Mouse (Mus musculus): ENCODE data around the gene Nr6a1. TPM values are rescaled to one million over a fixed set of nuclear protein-coding genes. Genes with fewer than 3 reads are reported as not detected.

Nr6a1 gene
- total RNA-seq, 2 experiments from 2014 or later, result 4.3 to 5.5 TPM

DNA sequence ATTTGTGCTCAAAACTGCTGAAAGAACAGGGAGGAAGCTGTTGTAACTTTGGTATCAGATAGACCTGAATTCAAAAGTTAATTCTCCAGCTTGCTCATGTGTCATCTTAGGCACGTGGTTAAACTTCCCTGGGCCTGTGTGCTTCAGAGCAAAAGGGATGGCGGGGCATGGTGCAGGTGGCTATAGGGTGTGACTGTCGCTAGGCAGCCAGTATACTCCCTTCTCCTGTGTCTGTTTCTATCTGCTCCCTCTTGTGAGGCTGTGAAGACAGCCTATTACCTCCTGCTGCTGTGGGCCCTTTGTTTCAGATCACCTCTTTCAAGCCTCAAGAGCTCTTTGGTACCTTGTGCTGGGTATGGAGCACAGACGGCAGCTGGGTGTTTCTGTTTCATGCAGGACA is 205.4 kb downstream of the Nr6a1 start:
- DNase-seq (ENCODE audit: extremely low spot score in 1 of 2, low spot score in 1 of 2), result no peak

DNA sequence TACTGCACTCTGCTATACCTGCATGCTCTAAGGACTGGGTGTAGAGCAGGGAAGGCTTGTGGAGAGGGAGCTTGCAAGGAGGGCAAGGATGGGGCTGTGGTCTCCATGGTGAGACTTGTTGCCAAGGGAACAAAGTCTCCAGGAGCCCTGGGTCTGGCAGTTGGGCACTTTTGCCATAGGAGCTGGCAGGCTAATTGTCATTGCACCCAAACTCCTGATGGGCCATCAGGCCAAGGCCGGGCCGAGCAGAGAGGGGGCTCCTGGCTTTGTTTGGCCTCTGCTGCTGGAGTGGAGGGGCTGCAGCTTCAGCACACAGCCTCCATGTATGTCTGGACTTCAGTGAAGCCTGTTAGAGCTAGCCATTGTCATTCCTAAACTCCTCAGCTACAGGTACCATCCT is 206.8 kb downstream of the Nr6a1 start:
- DNase-seq (ENCODE audit: extremely low spot score in 1 of 2, low spot score in 1 of 2), result no peak

DNA sequence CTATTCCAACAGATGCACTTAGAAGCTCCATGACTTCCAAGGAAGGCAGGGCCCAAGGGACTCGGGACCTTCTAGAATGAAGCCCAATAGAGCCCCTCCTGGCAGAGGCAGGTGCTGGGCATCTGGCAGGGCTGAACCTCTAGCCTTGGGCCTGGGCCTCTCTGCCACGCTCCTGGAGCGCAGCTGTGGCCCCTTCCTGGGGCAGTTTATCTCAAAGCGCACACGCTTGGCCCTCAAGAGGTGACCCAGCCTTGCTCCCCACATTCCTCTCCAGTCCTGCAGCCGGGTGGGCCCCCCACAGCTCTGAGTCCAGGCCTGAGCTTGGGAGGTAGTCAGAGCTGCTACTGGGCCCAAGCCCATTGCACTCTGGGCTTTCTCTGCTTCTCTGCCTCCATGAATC is 208.1 kb downstream of the Nr6a1 start:
- no peak for DNase-seq (ENCODE audit: extremely low spot score in 1 of 2, low spot score in 1 of 2)

DNA sequence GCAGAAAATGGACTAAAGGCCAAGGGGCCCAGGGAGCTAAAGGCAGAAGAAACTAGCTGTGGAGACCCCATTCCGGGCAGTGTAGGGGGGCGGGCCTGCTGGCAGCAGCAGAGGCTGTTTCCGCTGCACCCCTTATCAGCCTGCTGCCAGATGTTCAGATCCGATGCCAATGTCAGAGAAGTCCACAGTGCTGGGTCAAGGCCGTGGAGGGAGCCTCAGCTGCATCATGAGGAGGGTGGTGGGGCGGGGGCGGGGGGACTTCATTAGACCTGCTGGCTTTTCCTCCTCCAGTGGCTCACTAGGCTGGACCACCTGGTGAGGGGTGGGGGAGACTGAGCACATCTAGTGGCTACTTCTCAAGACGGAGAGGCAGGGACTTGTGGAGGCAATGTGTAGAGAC is 208.8 kb downstream of the Nr6a1 start:
- DNase-seq (ENCODE audit: extremely low spot score in 1 of 2, low spot score in 1 of 2), result no peak

DNA sequence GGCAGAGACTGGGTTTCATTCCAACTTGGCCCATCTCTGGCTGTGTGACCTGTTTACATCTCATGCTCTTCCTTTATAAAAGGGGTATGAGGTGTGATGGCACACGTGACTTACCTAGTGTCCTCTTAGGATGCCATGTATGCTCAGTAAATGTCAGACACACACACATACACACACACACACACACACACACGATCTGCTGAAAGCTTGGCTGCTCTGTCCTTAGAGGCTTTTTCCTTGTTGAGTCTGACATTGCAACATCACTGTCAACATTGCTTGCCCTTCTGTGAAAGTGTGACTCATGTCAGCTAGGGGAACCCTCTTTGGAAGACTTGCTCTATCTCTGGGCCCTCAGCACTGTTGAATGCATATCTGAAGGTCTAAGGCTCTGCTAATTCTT is 210.1 kb downstream of the Nr6a1 start:
- DNase-seq (ENCODE audit: extremely low spot score in 1 of 2, low spot score in 1 of 2), result no peak

DNA sequence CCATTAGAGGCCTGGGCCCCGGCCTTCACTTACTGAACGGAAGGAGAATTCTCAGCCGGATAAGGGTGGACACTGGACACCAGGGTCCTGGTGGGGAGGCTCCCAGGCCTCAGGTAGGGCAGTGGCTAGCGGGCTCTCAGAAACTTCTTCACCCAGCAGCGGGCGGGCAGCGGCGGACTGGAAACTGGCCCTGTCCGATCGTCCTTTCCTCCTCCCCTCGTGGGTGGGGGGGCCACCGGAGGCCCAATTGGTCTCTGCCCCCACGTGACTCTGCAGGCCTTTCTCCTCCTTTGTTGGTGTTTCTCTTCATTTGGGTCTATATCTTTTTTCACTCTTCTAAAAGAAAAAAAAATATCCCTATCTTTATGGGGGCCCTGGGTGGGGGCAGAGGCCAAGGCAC is 213.2 kb downstream of the Nr6a1 start, which contains the start of gene Nr5a1:
Gene Nr5a1, minus strand, starts transcription at position 219 of the 400 bp plus-strand sequence.
- DNase-seq (ENCODE audit: extremely low spot score in 1 of 2, low spot score in 1 of 2), result no peak

DNA sequence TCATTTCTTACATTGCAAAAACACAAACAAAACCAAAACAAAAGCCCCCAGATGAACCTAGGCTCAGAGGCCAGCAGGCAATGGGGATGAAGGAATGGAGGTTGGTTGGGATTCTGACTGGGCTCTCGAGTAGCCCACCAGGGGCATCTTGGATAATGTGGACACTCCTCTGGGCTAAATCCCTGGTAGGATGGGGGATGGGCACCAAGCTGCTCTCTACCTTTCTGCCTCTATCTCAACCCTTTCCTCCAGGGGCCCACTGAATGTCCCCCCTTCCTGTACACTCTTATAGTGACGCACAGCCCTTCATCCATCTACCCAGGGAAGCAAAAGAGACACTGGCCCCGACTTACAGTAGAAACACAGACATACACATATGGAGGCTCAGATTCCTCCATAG is 213.9 kb downstream of the Nr6a1 start:
- DNase-seq (ENCODE audit: extremely low spot score in 1 of 2, low spot score in 1 of 2), result no peak

DNA sequence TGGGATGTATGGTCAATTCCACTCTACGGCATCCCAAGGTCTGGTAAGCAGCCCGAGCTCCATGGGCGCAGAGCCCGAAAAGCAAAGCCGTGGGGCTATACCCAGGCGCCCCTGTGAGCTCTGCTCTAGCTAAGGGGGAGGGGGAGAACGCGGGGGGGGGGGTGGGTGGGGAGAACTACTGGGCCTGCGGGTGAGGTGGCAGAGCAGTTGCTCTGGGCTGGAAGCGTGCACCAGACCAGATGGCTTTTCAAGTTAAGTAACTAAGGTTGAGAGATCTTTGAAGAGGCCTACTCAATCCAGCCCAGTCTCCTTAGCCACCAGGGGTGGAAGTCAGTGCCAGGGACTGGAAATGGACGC is 214.7 kb downstream of the Nr6a1 start:
- DNase-seq (ENCODE audit: extremely low spot score in 1 of 2, low spot score in 1 of 2), result no peak

DNA sequence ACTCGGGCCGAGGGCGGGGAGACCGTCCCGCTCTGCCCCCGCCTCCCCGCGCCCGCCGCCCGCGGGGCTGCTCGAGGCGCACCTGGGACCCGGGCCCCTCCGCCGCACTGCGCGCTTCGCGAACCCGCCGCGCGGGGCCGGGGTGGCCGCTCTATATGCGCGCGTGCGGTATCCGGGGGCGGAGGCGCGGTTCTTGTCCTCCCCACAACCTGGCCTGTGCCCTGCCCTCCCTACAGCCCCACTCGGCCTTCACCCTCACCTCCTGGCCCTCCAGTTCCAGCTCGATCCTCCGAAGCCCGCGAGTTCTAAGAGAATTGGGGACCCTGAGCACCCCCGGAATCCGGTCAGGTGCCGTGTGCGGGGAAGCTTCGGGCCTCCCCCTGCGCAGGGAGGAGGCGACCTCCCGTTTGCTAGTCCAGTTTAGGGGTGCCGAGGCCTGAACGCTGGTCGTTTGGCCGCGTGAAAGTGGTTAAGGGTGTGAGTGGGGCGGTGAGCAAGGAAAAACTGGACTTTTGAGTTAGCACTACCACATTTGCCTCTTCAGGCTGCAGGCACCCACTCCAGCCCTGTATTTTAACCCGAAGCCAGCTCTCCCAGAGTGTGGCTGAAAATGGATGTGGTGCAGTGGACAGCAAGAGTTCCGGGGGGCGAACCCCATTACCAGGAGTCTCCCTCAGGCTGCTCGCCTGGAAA is 215.3 kb downstream of the Nr6a1 start:
- DNase-seq (ENCODE audit: extremely low spot score in 1 of 2, low spot score in 1 of 2), result no peak

DNA sequence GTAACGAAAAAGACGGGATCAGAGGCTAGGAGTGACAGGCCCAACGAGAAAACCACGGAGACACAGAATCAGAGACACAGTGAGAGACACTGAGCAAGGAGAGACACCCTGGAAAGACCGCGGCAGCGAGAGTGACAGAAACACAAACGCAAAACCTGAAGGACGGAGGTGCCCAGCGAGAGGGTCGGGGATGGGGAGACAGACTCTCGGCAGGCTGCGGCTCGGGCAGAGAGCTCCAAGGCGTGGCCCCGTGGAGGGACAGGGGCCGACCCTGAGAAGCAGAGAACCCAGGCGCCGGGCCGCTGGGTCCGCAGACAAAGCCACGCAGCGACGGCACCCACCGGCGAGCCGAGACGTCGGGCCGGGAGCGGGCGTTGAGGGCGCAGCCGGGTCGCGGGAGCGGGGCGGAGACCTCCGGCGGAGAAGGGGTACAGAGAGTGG is 216.0 kb downstream of the Nr6a1 start:
- DNase-seq (ENCODE audit: extremely low spot score in 1 of 2, low spot score in 1 of 2), result no peak

DNA sequence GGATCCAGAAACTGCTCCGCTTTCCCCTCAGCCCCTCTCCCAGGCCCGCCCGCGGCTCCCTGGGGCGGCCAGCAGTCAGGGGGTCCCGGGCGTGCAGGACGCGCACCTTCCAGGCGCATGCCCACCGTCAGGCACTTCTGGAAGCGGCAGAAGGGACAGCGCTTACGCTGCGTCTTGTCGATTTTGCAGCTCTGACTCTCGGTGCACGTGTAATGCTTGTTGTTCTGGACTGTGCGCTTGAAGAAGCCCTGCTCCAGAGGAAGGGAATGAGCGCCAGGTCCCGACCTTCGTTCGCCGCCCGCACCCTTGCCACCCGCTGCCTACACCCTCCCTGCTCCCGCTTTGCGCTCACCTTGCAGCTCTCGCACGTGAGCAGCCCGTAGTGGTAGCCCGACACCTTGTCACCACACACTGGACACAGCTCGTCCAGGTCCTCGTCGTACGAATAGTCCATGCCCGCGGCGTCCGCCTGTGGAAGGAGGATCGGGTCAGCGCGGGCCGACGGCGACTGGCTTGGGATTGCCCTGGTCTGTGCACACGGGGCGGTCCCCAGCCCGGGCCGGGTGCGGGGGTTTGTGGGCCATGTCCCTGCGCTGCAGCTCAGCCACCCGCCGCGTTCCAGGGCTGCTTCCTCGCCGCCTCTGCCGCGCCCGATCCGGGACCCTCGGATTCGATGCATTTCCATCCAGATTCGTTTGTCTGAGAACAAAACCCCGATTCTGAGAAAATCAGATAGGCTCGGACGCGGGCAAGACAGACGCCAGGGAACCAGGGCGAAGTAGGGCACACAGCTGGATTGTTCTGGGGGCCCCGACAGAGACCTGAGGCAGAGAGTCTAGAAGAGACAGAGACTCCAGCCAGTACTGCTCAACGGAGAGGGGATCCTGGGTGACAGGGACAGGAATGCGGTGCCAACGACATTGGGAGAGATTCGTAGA is 216.9 kb downstream of the Nr6a1 start:
- DNase-seq (ENCODE audit: extremely low spot score in 1 of 2, low spot score in 1 of 2), result peak in 1 of 2 experiments; percentile 30

DNA sequence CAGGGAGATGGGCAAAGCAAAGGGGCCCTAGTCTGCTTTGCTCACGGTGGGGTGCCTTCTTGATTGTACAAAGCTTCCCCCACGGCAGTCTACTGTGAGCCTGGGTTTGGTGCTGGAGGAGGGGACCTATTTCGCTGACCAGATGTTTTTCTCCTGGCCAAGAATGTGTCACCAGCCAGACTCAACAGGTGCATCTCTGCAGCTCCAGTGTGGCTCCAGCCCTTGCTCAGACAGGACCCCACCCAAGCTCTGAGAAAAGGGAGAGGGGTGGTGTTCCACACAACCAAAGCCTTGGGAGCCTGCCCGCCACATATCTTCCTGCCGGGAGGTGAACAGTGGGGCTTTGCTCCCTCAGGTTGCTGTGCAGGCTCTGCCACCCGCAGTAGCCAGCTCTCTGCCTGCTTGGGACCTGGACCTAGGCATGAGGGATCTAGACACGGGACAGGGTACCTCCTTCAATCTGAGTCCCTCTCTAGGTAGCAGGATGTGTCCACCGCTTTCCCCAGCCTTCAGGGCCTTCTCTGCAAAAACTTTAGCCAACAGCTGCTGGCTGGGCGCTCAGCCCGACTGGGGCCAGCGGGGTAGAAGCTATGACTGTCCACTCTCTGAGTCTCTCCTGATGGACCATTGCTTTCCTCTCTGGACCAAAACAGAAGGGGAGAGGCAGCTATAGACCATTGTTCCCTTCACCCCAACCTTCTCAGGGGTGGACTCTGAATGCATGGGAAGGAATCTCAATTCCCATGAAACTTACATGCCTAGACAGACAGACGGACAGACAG is 218.4 kb downstream of the Nr6a1 start:
- DNase-seq (ENCODE audit: extremely low spot score in 1 of 2, low spot score in 1 of 2), result no peak

DNA sequence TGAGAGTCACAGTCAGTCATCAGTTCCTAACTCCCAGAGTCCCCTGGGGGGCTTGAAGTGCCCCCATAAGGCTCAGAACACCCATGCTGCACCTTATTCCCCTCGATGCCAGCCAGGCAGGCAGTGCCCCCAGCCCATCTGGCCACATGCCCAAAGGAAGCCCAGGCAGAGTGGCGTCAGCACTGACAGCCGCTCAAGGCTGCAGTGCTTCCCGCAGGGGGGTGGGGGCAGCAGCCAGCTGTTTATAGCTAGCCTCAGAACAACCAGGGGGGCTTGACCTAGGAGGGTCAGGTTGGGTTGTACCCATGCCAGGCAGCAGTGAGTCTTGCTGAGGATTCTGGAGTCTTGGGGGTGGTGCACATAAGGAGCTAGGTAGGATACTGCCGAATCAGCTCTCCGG is 220.8 kb downstream of the Nr6a1 start:
- DNase-seq (ENCODE audit: extremely low spot score in 1 of 2, low spot score in 1 of 2), result no peak

DNA sequence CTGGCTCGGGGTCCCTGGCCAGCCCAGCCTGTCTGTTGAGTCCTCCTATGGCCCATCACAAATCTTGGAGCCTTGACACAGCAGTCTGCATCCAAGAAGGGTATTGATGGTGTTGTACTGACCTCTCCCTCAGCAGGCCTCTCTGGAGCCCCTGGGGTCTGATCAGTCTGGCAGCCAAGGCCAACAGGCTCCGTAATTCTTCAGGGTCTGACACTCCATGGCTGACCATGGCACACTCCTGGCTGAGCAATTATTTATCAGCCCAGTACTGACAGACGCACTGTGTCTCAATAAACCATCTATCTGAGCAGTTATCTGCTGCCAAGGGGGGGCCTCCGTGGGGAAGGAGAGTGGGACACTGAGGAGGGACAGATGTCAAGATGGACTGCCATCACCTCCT is 222.5 kb downstream of the Nr6a1 start:
- DNase-seq (ENCODE audit: extremely low spot score in 1 of 2, low spot score in 1 of 2), result no peak

DNA sequence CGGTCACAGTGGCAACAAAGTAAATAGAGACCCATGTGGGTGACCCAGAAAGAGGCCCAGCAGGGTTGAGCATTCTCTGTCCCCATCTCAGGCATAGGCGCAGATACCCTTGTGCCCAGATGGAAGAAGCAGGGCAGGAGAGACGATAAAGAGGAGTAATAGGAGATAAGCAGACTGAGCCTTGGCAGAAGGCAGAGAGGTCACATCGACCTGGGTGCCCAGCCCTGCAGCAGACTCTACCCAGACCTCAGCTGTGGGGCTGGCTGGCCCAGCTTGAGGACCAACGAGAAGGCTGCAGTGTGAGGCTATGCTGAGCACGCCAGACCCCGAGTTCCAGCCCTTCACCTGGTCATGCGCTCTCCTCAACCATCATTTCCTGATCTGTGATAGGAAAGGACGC is 223.2 kb downstream of the Nr6a1 start:
- no peak for DNase-seq (ENCODE audit: extremely low spot score in 1 of 2, low spot score in 1 of 2)

DNA sequence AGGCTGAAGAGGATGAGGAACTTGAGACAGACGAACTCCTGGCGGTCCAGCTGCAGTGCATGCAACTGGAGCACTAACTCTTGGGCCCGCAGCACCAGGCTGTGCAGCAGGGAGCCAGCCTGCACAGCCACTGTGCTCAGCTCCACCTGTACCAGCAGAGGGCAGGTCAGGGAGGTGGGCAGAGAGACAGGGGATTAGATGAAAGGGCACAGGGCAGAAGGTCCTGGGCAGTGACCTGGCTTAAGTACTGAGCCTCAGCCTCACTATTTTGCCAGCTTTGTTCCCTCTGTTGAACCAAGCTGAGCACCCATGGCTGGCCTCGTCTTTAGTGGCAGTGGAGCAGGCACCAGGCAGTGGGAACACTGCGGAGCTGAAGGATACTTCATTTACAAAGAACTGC is 227.3 kb downstream of the Nr6a1 start:
- no peak for DNase-seq (ENCODE audit: extremely low spot score in 1 of 2, low spot score in 1 of 2)

DNA sequence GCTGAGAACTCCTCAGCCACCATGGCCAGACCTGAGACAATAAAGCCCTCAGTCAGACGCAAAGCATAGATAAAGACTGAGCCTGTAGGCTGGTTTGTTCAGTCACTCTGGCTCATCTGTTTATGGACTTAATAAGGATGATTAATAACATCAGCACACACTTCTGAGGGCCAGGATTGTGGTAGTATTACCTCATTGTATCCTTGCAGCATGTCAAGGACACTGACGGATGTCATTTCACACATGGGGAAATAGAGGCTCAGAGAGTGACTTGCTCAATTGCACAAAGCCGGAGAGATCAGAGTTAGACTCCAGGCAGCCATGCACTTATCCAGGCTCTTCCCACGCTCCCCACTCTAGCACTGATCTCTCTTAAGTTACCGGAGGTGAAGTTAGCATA is 228.9 kb downstream of the Nr6a1 start:
- no peak for DNase-seq (ENCODE audit: extremely low spot score in 1 of 2, low spot score in 1 of 2)

DNA sequence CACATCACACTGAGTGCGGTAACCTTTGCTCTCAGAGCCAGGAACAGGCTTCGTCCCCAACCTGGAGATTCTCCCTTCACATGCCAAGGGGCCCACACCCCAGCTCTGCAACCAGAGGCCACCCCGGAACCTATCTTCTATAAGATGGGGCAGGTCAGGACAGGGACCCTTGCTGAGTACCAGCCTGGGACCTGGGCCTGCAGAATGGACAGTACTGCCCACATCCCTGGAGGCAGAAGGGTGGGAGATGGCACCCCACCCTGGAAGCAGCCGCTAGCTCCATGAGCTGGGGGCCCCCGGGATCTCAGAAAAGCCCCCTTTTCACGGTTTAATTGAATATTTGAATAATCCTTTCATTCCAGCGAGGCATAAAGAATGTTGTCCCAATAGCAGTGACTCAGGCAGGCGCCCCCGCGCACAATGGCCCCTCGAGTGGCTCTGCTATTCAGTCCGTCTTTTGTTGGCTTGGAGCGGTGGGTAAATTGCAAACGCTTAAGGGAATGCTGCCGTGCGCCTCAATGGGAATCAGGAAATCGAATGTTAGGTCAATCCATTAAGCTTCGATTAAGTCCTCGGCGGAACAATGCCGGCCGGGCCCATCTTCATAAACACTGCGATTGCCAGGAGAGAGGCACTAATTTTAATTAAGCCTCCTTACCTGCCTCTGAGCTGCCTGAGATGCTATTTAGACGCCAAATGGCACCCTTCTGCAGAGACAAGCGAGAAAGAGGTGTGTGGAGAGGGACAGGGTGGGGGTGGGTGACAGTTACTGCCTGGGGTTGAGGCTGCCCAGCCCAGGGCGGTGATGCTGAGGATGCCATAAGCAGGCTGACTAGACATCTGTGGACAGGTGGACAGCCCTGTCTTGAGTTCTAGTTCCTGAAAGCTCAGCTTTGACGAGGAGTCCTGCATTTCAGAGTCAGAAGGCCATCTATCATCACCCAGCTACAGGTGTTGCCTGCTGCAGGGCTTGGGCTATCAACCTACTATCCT is 230.1 kb downstream of the Nr6a1 start:
- DNase-seq (ENCODE audit: extremely low spot score in 1 of 2, low spot score in 1 of 2), result no peak

DNA sequence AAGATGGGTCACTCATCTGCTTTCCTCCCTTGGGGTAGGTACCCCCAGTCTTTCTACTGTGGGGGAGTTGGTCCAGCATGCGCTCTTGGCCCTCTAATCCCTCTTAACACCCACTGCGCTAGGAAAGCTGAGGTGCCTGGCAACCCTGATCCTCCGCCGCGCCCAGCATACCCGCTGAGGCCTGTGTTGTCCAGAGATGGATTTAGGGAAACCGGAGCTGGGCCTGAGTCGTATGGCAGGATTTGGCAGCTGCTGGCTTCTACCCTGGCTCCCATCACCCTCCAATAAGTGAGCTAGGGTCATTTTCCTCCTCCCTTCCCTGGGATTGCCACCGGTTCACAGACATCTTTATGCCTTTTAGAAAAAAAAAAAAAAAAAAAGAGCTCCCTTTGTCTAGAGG is 231.7 kb downstream of the Nr6a1 start:
- no peak for DNase-seq (ENCODE audit: extremely low spot score in 1 of 2, low spot score in 1 of 2)

DNA sequence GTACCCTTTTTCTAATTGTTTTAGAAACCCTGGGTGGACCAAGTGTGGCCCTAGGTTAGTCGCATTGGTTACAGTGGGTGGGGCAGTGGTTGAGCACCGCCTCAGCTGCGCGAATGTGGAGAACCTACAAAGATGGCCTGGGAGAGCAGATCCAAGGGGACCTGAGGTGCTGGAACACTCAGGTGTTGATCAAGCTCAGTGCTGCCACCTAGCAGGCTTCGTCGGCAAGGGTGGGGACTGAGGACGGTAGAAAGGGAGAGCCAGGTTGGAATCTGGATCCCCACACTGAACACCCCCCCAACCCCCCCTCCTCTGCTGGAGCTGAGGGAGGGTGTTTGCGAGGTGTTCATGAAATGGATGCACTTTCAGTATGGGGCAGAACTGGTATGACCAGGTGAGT is 235.9 kb downstream of the Nr6a1 start:
- peak in 1 of 2 experiments; percentile 55 for DNase-seq (ENCODE audit: extremely low spot score in 1 of 2, low spot score in 1 of 2)

All from layer of hippocampus, postnatal 25 days (tissue).